Mouse (Mus musculus): ENCODE data around the gene Smim23.

DNA sequence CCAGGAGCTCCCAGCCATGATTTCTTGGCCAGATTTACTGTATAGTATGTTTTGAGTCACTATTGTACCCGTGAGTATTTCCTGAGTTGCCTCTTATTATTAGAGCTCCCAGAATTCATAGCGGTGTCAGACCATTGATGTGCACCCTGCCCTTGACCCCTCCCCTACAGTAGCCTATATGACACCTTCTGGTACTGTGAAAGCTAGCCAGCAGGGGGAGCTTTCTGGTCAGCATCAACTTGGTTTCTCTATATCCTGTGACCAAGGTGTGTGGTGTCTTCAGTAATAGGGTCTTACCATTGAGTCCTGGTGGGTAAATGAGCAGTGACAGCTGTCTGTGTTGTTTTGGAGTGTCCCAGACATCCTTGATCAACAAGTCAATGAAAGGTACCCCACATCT lies 18.4 kb downstream of the Smim23 start:
- TF ChIP-seq GATA1 (IDR thresholded peaks at IDR 0.05; ENCODE audit: borderline replicate concordance, low read length) (no peak), FLI1 (IDR thresholded peaks at IDR 0.05; ENCODE audit: low read length) (no peak)

All from megakaryocyte, embryonic 14.5 days (primary cell).